Mouse (Mus musculus) heart, embryonic 16.5 days (tissue): ENCODE results near the gene Cyp2j13. TPM values are rescaled to one million over a fixed set of nuclear protein-coding genes. Genes with fewer than 3 reads are reported as not detected.
"Not testable (repeated sequence)": the region's sequence is repeated elsewhere in the genome, so short reads cannot be mapped to it uniquely, and the experiment has no call there.

Source experiments
- ATAC-seq: fragments of 200-750 bp; cut with Nextera tagmentation; replicated peaks from 2 replicates; pipeline ENCODE4 v1.8.0; 2017; ENCODE audit warnings: moderate number of reproducible peaks; ENCODE audit not compliant: insufficient read depth, low FRiP score; ENCODE audit errors: extremely low read depth
- H3K27ac ChIP-seq: fragments of 300-500 bp; sonication (generic); 2 replicates; pipeline ENCODE4 v1.5.1; 2014; ENCODE audit warnings: mild to moderate bottlenecking, low read length, control low read depth, moderate library complexity
- H3K27me3 ChIP-seq: fragments of 300-500 bp; sonication (generic); 2 replicates; pipeline ENCODE4 v1.6.1; 2014; ENCODE audit warnings: low read length, mixed read lengths; ENCODE audit not compliant: control insufficient read depth, insufficient read depth
- H3K36me3 ChIP-seq: fragments of 300-500 bp; sonication (generic); 2 replicates; pipeline ENCODE4 v1.6.1; 2014; ENCODE audit not compliant: control insufficient read depth, insufficient read depth
- H3K4me1 ChIP-seq: fragments of 300-500 bp; sonication (generic); 2 replicates; pipeline ENCODE4 v1.6.1; 2014; ENCODE audit warnings: low read length, mixed read lengths; ENCODE audit not compliant: control insufficient read depth, insufficient read depth
- H3K4me2 ChIP-seq: fragments of 300-500 bp; sonication (generic); 2 replicates; pipeline ENCODE4 v1.6.1; 2014; ENCODE audit warnings: low read depth, mild to moderate bottlenecking, control low read depth, low read length
- H3K4me3 ChIP-seq: fragments of 300-500 bp; sonication (generic); 2 replicates; pipeline ENCODE4 v1.5.1; 2014; ENCODE audit warnings: mild to moderate bottlenecking, control low read depth, low read length
- H3K9ac ChIP-seq: fragments of 300-500 bp; sonication (generic); 2 replicates; pipeline ENCODE4 v1.6.1; 2014; ENCODE audit warnings: low read length, control low read depth
- H3K9me3 ChIP-seq: fragments of 300-500 bp; sonication (generic); replicated peaks from 2 replicates; pipeline ENCODE4 v1.6.1; 2016; ENCODE audit warnings: low read length; ENCODE audit not compliant: control insufficient read depth
- WGBS: fragments of 180-500 bp; shearing (Covaris S2); extraction: QIAGEN DNeasy Blood & Tissue Kit; methylation state at CpG from one replicate; pipeline ENCODE4 v1.1.7; 2014; 5-methylcytosine and 5-hydroxymethylcytosine counted together
- polyA plus RNA-seq: library from polyadenylated mRNA; unstranded; fragments of >200 nt; fragmentation: Nextera tagmentation; extraction: Ambion mirVana; gene quantifications from 2 replicates; pipeline ENCODE4 v1.2.1, GENCODE M21; 2015

Gene Cyp2j13
- polyA plus RNA-seq, 1 experiment from 2014 or later = not detected

- 97% methylated on average over 1 of the region's 1 CpGs for WGBS
- Histone ChIP-seq H3K9me3 (no peaks in the 10 kb centered on the region), H3K36me3 (peaks cover 3% of the 10 kb centered on the region; the same call in 1 of the 2 replicates)
Measured at GRCm38 (mm10) chr4:96016875-96017274, 60.5 kb downstream of the Cyp2j13 start.

GRCm38 (mm10) chr4:95982221-95982620 is 95.1 kb downstream of the Cyp2j13 start:
- H3K4me1 ChIP-seq, H3K9ac ChIP-seq, H3K9me3 ChIP-seq, H3K4me3 ChIP-seq, H3K27ac ChIP-seq, H3K4me2 ChIP-seq, H3K36me3 ChIP-seq, ATAC-seq, H3K27me3 ChIP-seq: not testable (repeated sequence)
- 86% methylated on average over 17 of the region's 17 CpGs for WGBS

More at GRCm38 (mm10) chr4:96016875-96017274, 60.5 kb downstream of the Cyp2j13 start:
- H3K27ac ChIP-seq = no peak overlapping the region
- no peaks in the 10 kb centered on the region for H3K4me1 ChIP-seq
- no peak overlapping the region for H3K4me2 ChIP-seq
- no peak overlapping the region for H3K9ac ChIP-seq
- no peak overlapping the region for H3K4me3 ChIP-seq
- no peak for ATAC-seq
- no peaks in the 10 kb centered on the region for H3K27me3 ChIP-seq

Other genes with a start within 250 kb of the Cyp2j13 start
- 6.3 and 6.5 TPM in 2 replicates for gene Hook1, start 110.3 kb downstream of the Cyp2j13 start, polyA plus RNA-seq
- not detected in 2 replicates for gene Cyp2j12, start 63.6 kb upstream of the Cyp2j13 start, polyA plus RNA-seq
- not detected in 2 replicates for gene Cyp2j7, start 159.1 kb upstream of the Cyp2j13 start, polyA plus RNA-seq